Mouse (Mus musculus): ENCODE measurements around the gene Gpi1. TPM values are rescaled to one million over a fixed set of nuclear protein-coding genes. Genes with fewer than 3 reads are reported as not detected.
"Not testable (repeated sequence)": the region's sequence is repeated elsewhere in the genome, so short reads cannot be mapped to it uniquely, and the experiment has no call there.

Gene Gpi1
- polyA plus RNA-seq, 1 experiment from 2014 or later = 149 TPM

DNA sequence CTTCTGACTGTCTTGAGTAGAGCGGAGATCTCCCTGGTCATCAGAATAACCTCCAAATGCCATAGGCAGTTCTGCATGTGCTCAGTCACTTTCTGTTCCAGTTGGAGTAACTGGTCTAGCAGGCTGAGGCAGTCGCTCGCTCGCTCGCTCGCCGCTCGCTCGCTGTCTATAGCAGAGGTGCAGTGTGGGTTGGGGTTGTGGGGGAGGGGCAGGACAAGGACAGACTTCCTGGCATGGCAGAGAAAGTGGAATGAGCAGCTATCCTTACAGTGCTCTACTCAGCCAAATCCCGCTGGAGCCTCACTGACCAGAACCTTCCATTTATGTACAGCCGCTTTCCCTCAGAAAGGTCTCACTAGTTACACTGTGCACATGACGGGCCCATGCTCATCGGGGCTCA, 46.8 kb downstream of the Gpi1 start:
- Histone ChIP-seq H3K4me1 (replicated peaks) (no peaks in the 10 kb centered on the region), H3K9ac (no peak overlapping the region), H3K9me3 (replicated peaks) (no peaks in the 10 kb centered on the region), H3K27ac (replicated peaks) (no peak overlapping the region), H3K36me3 (replicated peaks) (peaks cover 48% of the 10 kb centered on the region), H3K4me3 (replicated peaks) (no peak overlapping the region), H3K27me3 (no peaks in the 10 kb centered on the region), H3K4me2 (no peak overlapping the region)
- 91% methylated on average over 13 of the region's 13 CpGs for WGBS (ENCODE audit: insufficient replicate concordance)
- ATAC-seq (ENCODE audit: insufficient read depth) = no peak

DNA sequence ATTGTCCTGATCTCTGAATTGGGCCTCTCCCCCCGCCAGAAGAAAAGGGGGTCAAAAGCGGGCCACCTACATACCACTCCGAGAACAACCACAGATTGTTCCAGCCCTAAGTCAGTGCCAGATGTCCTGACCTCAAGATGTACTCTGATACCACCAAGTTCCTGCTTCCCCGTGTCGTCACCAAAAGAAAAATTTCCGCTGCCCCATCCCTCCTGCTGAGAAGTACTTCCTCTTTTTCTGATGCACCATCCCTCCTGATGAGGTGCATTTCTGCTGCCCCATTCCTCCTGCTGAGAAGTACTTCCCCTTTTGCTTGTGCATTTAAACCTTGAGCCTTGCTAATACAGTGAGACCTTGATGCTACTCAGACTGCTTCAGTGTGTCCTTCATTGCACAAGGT, 53.9 kb downstream of the Gpi1 start:
- H3K27ac ChIP-seq (replicated peaks); H3K27me3 ChIP-seq; H3K9ac ChIP-seq; H3K4me2 ChIP-seq; H3K9me3 ChIP-seq (replicated peaks); H3K4me1 ChIP-seq (replicated peaks); ATAC-seq (ENCODE audit: insufficient read depth); H3K36me3 ChIP-seq (replicated peaks); H3K4me3 ChIP-seq (replicated peaks): not testable (repeated sequence)
- WGBS (ENCODE audit: insufficient replicate concordance) = 77% methylated on average over 6 of the region's 6 CpGs

DNA sequence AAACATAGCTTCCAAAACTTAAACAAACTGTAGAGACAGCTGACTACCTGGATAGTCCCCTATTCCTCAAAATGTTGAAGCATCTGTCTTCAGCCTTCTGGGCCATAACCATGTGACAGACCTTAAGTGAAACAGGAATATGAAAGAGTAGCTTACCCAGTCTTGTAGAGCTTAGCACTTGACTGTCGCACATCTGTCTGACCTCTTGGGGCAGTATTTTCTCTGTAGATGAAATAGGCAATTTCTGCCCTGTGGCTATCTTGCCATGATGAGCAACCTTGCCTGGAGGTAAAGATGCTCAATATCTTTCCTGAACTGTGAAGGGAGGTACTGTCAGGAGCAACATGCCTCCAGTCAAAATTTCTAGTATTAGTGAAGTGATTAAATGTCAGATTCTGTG, 57.9 kb downstream of the Gpi1 start:
- peaks cover 11% of the 10 kb centered on the region for H3K4me1 ChIP-seq (replicated peaks)
- H3K27ac ChIP-seq (replicated peaks) = no peak overlapping the region
- H3K36me3 ChIP-seq (replicated peaks) = no peaks in the 10 kb centered on the region
- H3K4me2 ChIP-seq = no peak overlapping the region
- 46% methylated on average over 1 of the region's 1 CpGs for WGBS (ENCODE audit: insufficient replicate concordance)
- H3K27me3 ChIP-seq = no peaks in the 10 kb centered on the region
- H3K9me3 ChIP-seq (replicated peaks) = no peaks in the 10 kb centered on the region
- no peak overlapping the region for H3K9ac ChIP-seq
- ATAC-seq (ENCODE audit: insufficient read depth) = no peak
- H3K4me3 ChIP-seq (replicated peaks) = no peak overlapping the region

DNA sequence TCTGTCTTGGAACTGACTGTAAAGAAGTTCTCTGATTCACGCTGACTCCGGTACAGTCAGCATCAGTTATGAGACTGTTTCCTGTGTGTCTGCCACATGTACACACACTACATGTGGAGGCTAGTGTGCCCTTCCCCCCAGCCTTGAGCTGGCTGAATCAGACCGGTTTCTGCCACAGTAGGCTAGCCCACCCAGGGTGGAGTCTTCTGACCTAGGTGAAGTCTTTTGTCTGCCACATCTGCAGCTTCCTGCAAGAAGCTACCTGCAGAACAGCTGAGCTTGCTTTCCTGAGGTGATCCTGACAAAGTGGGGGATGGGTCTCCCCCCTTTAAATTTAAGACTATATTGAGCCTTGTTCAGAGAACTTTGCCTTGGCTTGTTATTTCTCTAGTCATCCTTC, 60.7 kb downstream of the Gpi1 start, which contains the start of gene Uba2:
Uba2 (minus strand) TSS at position 146 of the 400 bp plus-strand sequence.
- Histone ChIP-seq H3K36me3 (replicated peaks) (peaks cover 15% of the 10 kb centered on the region), H3K4me1 (replicated peaks) (peaks cover 26% of the 10 kb centered on the region), H3K4me3 (replicated peaks) (peak within 1 kb of the TSS; percentile 91), H3K4me2 (peak within 1 kb of the TSS; percentile 90), H3K9ac (peak within 1 kb of the TSS; percentile 83), H3K9me3 (replicated peaks) (no peaks in the 10 kb centered on the region), H3K27ac (replicated peaks) (peak within 1 kb of the TSS; percentile 85), H3K27me3 (no peaks in the 10 kb centered on the region)
- ATAC-seq (ENCODE audit: insufficient read depth) = no peak
- 72% methylated on average over 3 of the region's 3 CpGs for WGBS (ENCODE audit: insufficient replicate concordance)

DNA sequence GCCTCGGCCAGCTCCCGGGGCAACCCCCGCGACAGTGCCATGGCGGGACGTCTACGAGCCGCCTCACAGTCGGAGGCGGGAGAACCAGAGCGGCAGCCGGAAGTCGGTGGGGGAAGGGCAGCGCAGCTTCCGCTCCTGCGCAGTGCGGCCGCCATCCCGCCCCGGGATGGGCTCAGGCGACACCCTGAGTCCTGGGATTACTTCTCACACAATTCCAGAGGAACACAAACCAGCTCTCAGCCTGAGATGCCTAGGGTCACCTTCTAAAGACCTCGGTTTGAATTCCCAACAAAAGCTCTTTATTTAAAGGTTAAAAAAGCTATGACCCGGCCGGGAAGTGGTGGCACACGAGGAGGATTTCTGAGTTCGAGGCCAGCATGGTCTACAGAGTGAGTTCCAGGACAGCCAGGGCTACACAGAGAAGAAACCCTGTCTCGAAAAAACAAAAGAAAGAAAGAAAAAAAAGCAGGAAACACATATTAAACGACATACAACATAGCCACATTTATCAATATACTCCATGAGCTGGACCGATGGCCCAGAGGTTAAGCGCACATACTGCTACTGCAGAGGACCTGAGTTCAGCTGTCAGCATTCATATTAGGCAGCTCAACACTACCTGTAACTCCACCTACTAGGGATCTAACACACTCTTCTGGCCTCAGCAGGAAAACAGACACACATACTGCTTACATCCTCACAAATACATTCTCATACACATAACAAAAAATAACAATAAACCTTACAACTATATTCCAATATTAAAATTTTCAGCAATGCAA, 61.5 kb downstream of the Gpi1 start:
- Histone ChIP-seq H3K4me3 (replicated peaks) (peak overlapping the region; percentile 91), H3K9ac (peak overlapping the region; percentile 83), H3K36me3 (replicated peaks) (peaks cover 21% of the 10 kb centered on the region), H3K27ac (replicated peaks) (peak overlapping the region; percentile 85), H3K4me2 (peak overlapping the region; percentile 90), H3K4me1 (replicated peaks) (peaks cover 26% of the 10 kb centered on the region), H3K9me3 (replicated peaks) (no peaks in the 10 kb centered on the region), H3K27me3 (no peaks in the 10 kb centered on the region)
- ATAC-seq (ENCODE audit: insufficient read depth) = peak; percentile 93
- 10% methylated on average over 30 of the region's 30 CpGs for WGBS (ENCODE audit: insufficient replicate concordance)

DNA sequence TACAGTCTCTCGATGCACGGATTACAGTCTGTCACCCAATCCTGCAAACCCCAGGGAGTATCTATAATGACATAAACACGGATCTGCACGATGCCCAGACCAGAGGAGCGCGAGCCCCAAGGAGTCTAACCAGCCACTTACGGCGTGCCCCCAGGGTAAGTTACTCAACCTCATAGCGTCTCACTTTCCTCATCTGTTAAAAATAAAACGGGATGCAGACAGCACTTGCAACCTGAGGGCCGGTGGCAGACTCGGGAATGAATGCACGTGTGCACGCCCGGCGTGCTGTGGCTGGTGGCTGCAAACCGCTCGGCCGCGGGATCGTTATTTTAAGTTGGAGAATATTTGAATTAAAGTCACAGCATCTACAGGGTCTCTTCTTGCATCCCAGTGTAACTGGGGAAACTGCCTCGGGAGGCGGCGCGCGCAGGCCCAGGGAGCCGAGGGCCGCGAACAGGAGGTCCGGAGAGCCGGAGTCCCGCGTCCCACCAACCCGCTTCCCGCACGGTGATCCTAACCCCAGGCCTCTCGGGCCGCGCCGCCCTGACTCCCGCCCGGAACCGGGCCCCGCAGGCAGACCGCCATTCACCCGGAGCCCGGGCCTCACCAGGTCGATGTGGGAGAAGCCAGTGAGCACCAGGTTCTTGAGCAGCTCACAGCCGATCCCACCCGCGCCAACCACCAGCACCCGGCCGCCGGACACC, 62.2 kb downstream of the Gpi1 start:
- peaks cover 29% of the 10 kb centered on the region for H3K36me3 ChIP-seq (replicated peaks)
- no peaks in the 10 kb centered on the region for H3K27me3 ChIP-seq
- H3K4me1 ChIP-seq (replicated peaks) = peaks cover 26% of the 10 kb centered on the region
- peak; percentile 82 for ATAC-seq (ENCODE audit: insufficient read depth)
- WGBS (ENCODE audit: insufficient replicate concordance) = under 1% methylated on average over 54 of the region's 54 CpGs
- H3K4me3 ChIP-seq (replicated peaks) = peak overlapping the region; percentile 91
- peak overlapping the region; percentile 85 for H3K27ac ChIP-seq (replicated peaks)
- H3K9ac ChIP-seq = peak overlapping the region; percentile 83
- no peaks in the 10 kb centered on the region for H3K9me3 ChIP-seq (replicated peaks)
- H3K4me2 ChIP-seq = peak overlapping the region; percentile 90

DNA sequence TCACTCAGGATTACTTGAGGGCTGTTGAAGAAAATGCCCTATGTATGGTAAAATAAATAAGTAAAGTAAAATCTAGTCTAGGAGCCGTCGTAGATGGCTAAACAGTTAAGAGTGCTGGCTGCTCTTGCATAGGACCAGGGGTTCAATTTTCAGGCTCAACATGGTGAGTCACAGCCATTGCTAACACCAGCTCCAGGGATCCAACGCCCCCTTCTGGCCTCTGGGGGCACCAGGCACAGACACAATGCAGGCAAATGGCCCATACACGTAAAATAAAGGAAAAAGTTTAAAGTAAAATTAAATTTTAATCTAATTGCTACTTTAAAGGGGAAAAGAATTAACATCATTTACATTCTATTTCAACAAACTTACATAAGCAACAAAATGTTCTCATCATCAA, 63.3 kb downstream of the Gpi1 start:
- Histone ChIP-seq H3K27ac (replicated peaks) (no peak overlapping the region), H3K4me1 (replicated peaks) (peaks cover 26% of the 10 kb centered on the region), H3K9ac (no peak overlapping the region), H3K36me3 (replicated peaks) (peaks cover 39% of the 10 kb centered on the region), H3K9me3 (replicated peaks) (no peaks in the 10 kb centered on the region), H3K4me2 (peak overlapping the region; percentile 52), H3K4me3 (replicated peaks) (peak overlapping the region; percentile 24), H3K27me3 (no peaks in the 10 kb centered on the region)
- WGBS (ENCODE audit: insufficient replicate concordance) = 38% methylated on average over 4 of the region's 4 CpGs
- ATAC-seq (ENCODE audit: insufficient read depth) = no peak

DNA sequence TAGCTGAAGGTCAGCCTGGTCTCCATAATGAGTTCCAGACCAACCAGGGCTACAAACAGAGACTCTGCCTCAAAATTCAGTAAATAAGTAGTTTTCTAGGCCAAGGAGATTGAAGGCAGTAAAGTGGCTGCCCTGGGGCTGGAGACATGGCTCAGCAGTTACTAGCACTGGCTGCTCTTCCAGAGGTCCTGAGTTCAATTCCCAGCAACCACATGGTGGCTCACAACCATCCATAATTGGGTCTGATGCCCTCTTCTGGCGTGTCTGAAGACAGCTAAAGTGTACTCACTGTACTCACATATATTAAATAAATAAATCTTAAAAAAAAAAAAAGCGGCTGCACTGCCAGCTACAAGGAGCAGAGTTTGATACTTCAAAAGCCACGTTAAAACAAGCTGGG, 64.1 kb downstream of the Gpi1 start:
- 76% methylated on average over 3 of the region's 3 CpGs for WGBS (ENCODE audit: insufficient replicate concordance)
- H3K27me3 ChIP-seq = no peaks in the 10 kb centered on the region
- no peak overlapping the region for H3K27ac ChIP-seq (replicated peaks)
- peak overlapping the region; percentile 52; the same call in 1 of the 2 replicates for H3K4me2 ChIP-seq
- H3K9me3 ChIP-seq (replicated peaks) = no peaks in the 10 kb centered on the region
- H3K9ac ChIP-seq = no peak overlapping the region
- peaks cover 48% of the 10 kb centered on the region for H3K36me3 ChIP-seq (replicated peaks)
- H3K4me1 ChIP-seq (replicated peaks) = peaks cover 26% of the 10 kb centered on the region
- 0 out of 2 replicates have a peak overlapping the region, but pooled peaks have one; percentile 24 for H3K4me3 ChIP-seq (replicated peaks)
- ATAC-seq (ENCODE audit: insufficient read depth) = no peak

DNA sequence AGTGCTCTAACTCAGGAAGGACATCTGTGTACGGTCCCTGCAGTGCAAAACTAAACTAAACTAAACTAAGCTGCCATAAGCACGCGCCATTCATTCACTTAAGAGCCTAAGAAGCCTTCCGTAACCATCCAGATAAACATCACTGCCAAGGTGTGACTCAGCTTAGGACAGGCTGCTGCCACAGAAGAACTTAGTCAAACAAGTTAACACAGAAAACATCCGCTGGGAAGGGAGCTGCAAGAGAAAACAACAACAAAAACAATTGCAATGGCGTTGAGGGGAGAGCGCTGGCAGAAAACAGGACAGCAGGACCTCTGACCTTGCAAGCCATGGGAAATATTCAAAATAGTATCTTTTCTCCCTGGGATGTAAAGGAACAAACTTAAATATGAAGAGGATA, 65.5 kb downstream of the Gpi1 start:
- H3K4me2 ChIP-seq = no peak overlapping the region
- H3K9ac ChIP-seq = no peak overlapping the region
- H3K4me1 ChIP-seq (replicated peaks) = peaks cover 26% of the 10 kb centered on the region
- 85% methylated on average over 7 of the region's 7 CpGs for WGBS (ENCODE audit: insufficient replicate concordance)
- no peak for ATAC-seq (ENCODE audit: insufficient read depth)
- no peak overlapping the region for H3K4me3 ChIP-seq (replicated peaks)
- H3K36me3 ChIP-seq (replicated peaks) = peaks cover 60% of the 10 kb centered on the region
- no peak overlapping the region for H3K27ac ChIP-seq (replicated peaks)
- H3K9me3 ChIP-seq (replicated peaks) = no peaks in the 10 kb centered on the region
- H3K27me3 ChIP-seq = no peaks in the 10 kb centered on the region

DNA sequence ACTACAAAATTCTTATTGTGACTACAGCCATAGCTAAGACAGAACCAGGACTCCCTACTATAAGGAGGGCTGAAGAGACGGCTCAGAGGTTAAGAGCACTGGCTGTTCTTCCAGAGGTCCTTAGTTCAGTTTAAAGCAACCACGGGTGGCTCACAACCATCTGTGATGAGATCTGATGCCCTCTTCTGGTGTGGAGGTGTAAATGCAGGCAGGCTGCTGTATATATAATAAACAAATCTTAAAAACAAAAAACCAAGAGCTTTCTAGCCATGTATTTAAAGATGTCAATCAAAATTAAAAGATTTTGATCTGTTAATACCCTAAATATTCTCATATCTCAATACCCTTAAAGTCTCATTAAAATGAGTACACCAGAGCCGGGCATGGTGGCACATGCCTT, 71.0 kb downstream of the Gpi1 start:
- Histone ChIP-seq H3K36me3 (replicated peaks) (peaks cover 96% of the 10 kb centered on the region), H3K27me3 (no peaks in the 10 kb centered on the region), H3K4me3 (replicated peaks) (no peak overlapping the region), H3K9me3 (replicated peaks) (no peaks in the 10 kb centered on the region), H3K4me2 (no peak overlapping the region), H3K9ac (no peak overlapping the region), H3K27ac (replicated peaks) (no peak overlapping the region), H3K4me1 (replicated peaks) (no peaks in the 10 kb centered on the region)
- 82% methylated on average over 3 of the region's 3 CpGs for WGBS (ENCODE audit: insufficient replicate concordance)
- ATAC-seq (ENCODE audit: insufficient read depth) = no peak

DNA sequence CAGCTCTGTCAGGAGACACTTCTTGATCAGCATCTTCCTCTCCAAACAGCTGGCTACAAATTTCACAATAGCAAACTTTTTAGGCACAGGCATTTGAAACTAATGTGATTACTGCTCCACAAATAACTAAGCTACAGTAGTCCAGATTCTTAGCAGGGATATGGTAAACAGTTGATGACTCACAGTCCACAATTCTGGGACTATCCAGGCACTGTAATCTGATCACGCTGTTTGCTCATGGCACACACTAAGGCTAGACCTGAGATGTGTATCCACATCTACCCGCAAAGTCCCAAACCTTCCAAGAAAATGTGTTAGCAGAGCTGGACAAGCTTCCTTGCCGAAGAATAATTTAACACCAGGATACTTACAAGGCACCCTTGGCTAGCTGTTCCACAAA, 72.1 kb downstream of the Gpi1 start:
- no peak overlapping the region for H3K27ac ChIP-seq (replicated peaks)
- H3K4me1 ChIP-seq (replicated peaks) = no peaks in the 10 kb centered on the region
- H3K4me3 ChIP-seq (replicated peaks) = no peak overlapping the region
- no peak for ATAC-seq (ENCODE audit: insufficient read depth)
- WGBS (ENCODE audit: insufficient replicate concordance) = 92% methylated on average over 3 of the region's 3 CpGs
- no peak overlapping the region for H3K9ac ChIP-seq
- H3K4me2 ChIP-seq = no peak overlapping the region
- no peaks in the 10 kb centered on the region for H3K27me3 ChIP-seq
- peaks cover 98% of the 10 kb centered on the region for H3K36me3 ChIP-seq (replicated peaks)
- H3K9me3 ChIP-seq (replicated peaks) = no peaks in the 10 kb centered on the region

All from liver, embryonic 15.5 days (tissue).